Mouse (Mus musculus): ENCODE measurements at regions not wholly inside any gene's neighbourhood (a gene's known extent, or its start where the extent isn't known, plus 50 kb on each side); places are given as distances from the start of the nearest gene placed in this dataset.

- TF ChIP-seq CTCF (IDR thresholded peaks at IDR 0.05; ENCODE audit: extremely low read depth, insufficient read length, insufficient replicate concordance, low read depth, low read length) (peak; percentile 83), POLR2A (IDR thresholded peaks at IDR 0.05; ENCODE audit: low read depth, low read length) (no peak)
- WGBS = 8% methylated on average over 14 of the region's 14 CpGs
- Histone ChIP-seq H3K27ac (ENCODE audit: insufficient read depth, low read depth, low read length) (no peak overlapping the region), H3K4me3 (ENCODE audit: low read depth, low read length) (peak overlapping the region; percentile 24), H3K27me3 (ENCODE audit: control insufficient read depth, insufficient read depth, low read length) (peaks cover 5% of the 10 kb centered on the region), H3K36me3 (ENCODE audit: control insufficient read depth, insufficient read depth, low read length) (no peaks in the 10 kb centered on the region), H3K4me1 (ENCODE audit: control insufficient read depth, insufficient read depth, insufficient read length, low read length) (peaks cover 8% of the 10 kb centered on the region)
Measured at GRCm38 (mm10) chr4:114665684-114666083, 155.8 kb upstream of the Gm12830 start.

- 22% methylated on average over 41 of the region's 41 CpGs for WGBS
- TF ChIP-seq CTCF (IDR thresholded peaks at IDR 0.05; ENCODE audit: extremely low read depth, insufficient read length, insufficient replicate concordance, low read depth, low read length) (no peak), POLR2A (IDR thresholded peaks at IDR 0.05; ENCODE audit: low read depth, low read length) (no peak)
- Histone ChIP-seq H3K27ac (ENCODE audit: insufficient read depth, low read depth, low read length) (no peak overlapping the region), H3K4me3 (ENCODE audit: low read depth, low read length) (peak overlapping the region; percentile 28), H3K27me3 (ENCODE audit: control insufficient read depth, insufficient read depth, low read length) (peaks cover 5% of the 10 kb centered on the region), H3K36me3 (ENCODE audit: control insufficient read depth, insufficient read depth, low read length) (no peaks in the 10 kb centered on the region), H3K4me1 (ENCODE audit: control insufficient read depth, insufficient read depth, insufficient read length, low read length) (peaks cover 8% of the 10 kb centered on the region)
Measured at GRCm38 (mm10) chr4:114666238-114666978, 155.1 kb upstream of the Gm12830 start.

GRCm38 (mm10) chr4:114666979-114667328 lies 154.6 kb upstream of the Gm12830 start:
- Histone ChIP-seq H3K27me3 (ENCODE audit: control insufficient read depth, insufficient read depth, low read length) (peaks cover 5% of the 10 kb centered on the region), H3K4me1 (ENCODE audit: control insufficient read depth, insufficient read depth, insufficient read length, low read length) (peaks cover 8% of the 10 kb centered on the region), H3K27ac (ENCODE audit: insufficient read depth, low read depth, low read length) (no peak overlapping the region), H3K36me3 (ENCODE audit: control insufficient read depth, insufficient read depth, low read length) (no peaks in the 10 kb centered on the region), H3K4me3 (ENCODE audit: low read depth, low read length) (peak overlapping the region; percentile 28)
- whole genome bisulfite sequencing = 40% methylated on average over 13 of the region's 13 CpGs
- TF ChIP-seq CTCF (IDR thresholded peaks at IDR 0.05; ENCODE audit: extremely low read depth, insufficient read length, insufficient replicate concordance, low read depth, low read length) (no peak), POLR2A (IDR thresholded peaks at IDR 0.05; ENCODE audit: low read depth, low read length) (no peak)

- Histone ChIP-seq H3K4me3 (ENCODE audit: low read depth, low read length) (no peak overlapping the region), H3K36me3 (ENCODE audit: control insufficient read depth, insufficient read depth, low read length) (no peaks in the 10 kb centered on the region), H3K27me3 (ENCODE audit: control insufficient read depth, insufficient read depth, low read length) (no peaks in the 10 kb centered on the region; the same call in 1 of the 2 replicates), H3K27ac (ENCODE audit: insufficient read depth, low read depth, low read length) (no peak overlapping the region), H3K4me1 (ENCODE audit: control insufficient read depth, insufficient read depth, insufficient read length, low read length) (peaks cover 1% of the 10 kb centered on the region; the same call in 1 of the 2 replicates)
- TF ChIP-seq CTCF (IDR thresholded peaks at IDR 0.05; ENCODE audit: extremely low read depth, insufficient read length, insufficient replicate concordance, low read depth, low read length) = no peak
- TF ChIP-seq POLR2A (IDR thresholded peaks at IDR 0.05; ENCODE audit: low read depth, low read length) = no peak
- WGBS = 75% methylated on average over 5 of the region's 5 CpGs
Measured at GRCm38 (mm10) chr4:114672096-114672720, 149.3 kb upstream of the Gm12830 start.

GRCm38 (mm10) chr4:114676908-114677898 lies 144.3 kb upstream of the Gm12830 start:
- H3K27me3 ChIP-seq (ENCODE audit: control insufficient read depth, insufficient read depth, low read length) = no peaks in the 10 kb centered on the region
- no peaks in the 10 kb centered on the region for H3K36me3 ChIP-seq (ENCODE audit: control insufficient read depth, insufficient read depth, low read length)
- no peak for TF ChIP-seq CTCF (IDR thresholded peaks at IDR 0.05; ENCODE audit: extremely low read depth, insufficient read length, insufficient replicate concordance, low read depth, low read length)
- no peak for TF ChIP-seq POLR2A (IDR thresholded peaks at IDR 0.05; ENCODE audit: low read depth, low read length)
- no peak overlapping the region for H3K27ac ChIP-seq (ENCODE audit: insufficient read depth, low read depth, low read length)
- 31% methylated on average over 13 of the region's 13 CpGs for WGBS
- H3K4me1 ChIP-seq (ENCODE audit: control insufficient read depth, insufficient read depth, insufficient read length, low read length) = peaks cover 8% of the 10 kb centered on the region; the same call in 1 of the 2 replicates
- H3K4me3 ChIP-seq (ENCODE audit: low read depth, low read length) = no peak overlapping the region

GRCm38 (mm10) chr4:114678053-114678941 lies 143.2 kb upstream of the Gm12830 start:
- peaks cover 8% of the 10 kb centered on the region; the same call in 1 of the 2 replicates for H3K4me1 ChIP-seq (ENCODE audit: control insufficient read depth, insufficient read depth, insufficient read length, low read length)
- no peak for TF ChIP-seq POLR2A (IDR thresholded peaks at IDR 0.05; ENCODE audit: low read depth, low read length)
- TF ChIP-seq CTCF (IDR thresholded peaks at IDR 0.05; ENCODE audit: extremely low read depth, insufficient read length, insufficient replicate concordance, low read depth, low read length) = no peak
- no peak overlapping the region for H3K27ac ChIP-seq (ENCODE audit: insufficient read depth, low read depth, low read length)
- H3K4me3 ChIP-seq (ENCODE audit: low read depth, low read length) = no peak overlapping the region
- no peaks in the 10 kb centered on the region for H3K36me3 ChIP-seq (ENCODE audit: control insufficient read depth, insufficient read depth, low read length)
- WGBS = 63% methylated on average over 8 of the region's 8 CpGs
- H3K27me3 ChIP-seq (ENCODE audit: control insufficient read depth, insufficient read depth, low read length) = no peaks in the 10 kb centered on the region
